Mouse (Mus musculus) intestine, postnatal 0 days (tissue): ENCODE measurements around the gene Zfp72. TPM values are rescaled to one million over a fixed set of nuclear protein-coding genes. Genes with fewer than 3 reads are reported as not detected.
A peak's percentile ranks its signal among the peaks of the same experiment; 100 is the strongest.

Experiments used
- ATAC-seq: fragments of 200-750 bp; cut with Nextera tagmentation; 2 replicates; pipeline ENCODE4 v1.8.0; 2017; ENCODE audit warnings: mild to moderate bottlenecking, moderate TSS enrichment, moderate library complexity
- H3K27ac ChIP-seq: fragments of 300-500 bp; sonication (generic); 2 replicates; pipeline ENCODE4 v1.5.1; 2014; ENCODE audit warnings: mild to moderate bottlenecking, low read depth, low read length, moderate library complexity
- H3K27me3 ChIP-seq: fragments of 300-500 bp; sonication (generic); replicated peaks from 2 replicates; pipeline ENCODE4 v1.6.1; 2014; ENCODE audit warnings: low read length, mixed read lengths; ENCODE audit not compliant: control insufficient read depth, insufficient read depth
- H3K36me3 ChIP-seq: fragments of 300-500 bp; sonication (generic); 2 replicates; pipeline ENCODE4 v1.6.1; 2014; ENCODE audit warnings: mild to moderate bottlenecking, moderate library complexity; ENCODE audit not compliant: control insufficient read depth, insufficient read depth
- H3K4me1 ChIP-seq: fragments of 300-500 bp; sonication (generic); replicated peaks from 2 replicates; pipeline ENCODE4 v1.6.1; 2014; ENCODE audit warnings: antibody characterized with exemption, low read length, mixed read lengths; ENCODE audit not compliant: control insufficient read depth, insufficient read depth
- H3K4me2 ChIP-seq: fragments of 300-500 bp; sonication (generic); replicated peaks from 2 replicates; pipeline ENCODE4 v1.6.1; 2014; ENCODE audit warnings: low read depth, mild to moderate bottlenecking, moderate library complexity
- H3K4me3 ChIP-seq: fragments of 300-500 bp; sonication (generic); 2 replicates; pipeline ENCODE4 v1.5.1; 2014; ENCODE audit warnings: low read depth, low read length
- H3K9ac ChIP-seq: fragments of 300-500 bp; sonication (generic); 2 replicates; pipeline ENCODE4 v1.6.1; 2014; ENCODE audit warnings: mild to moderate bottlenecking, low read depth, low read length
- H3K9me3 ChIP-seq: fragments of 300-500 bp; sonication (generic); 2 replicates; pipeline ENCODE4 v1.6.1; 2016; ENCODE audit warnings: mixed run types; ENCODE audit not compliant: control insufficient read depth
- CTCF ChIP-seq: sonication (generic); IDR thresholded peaks from 2 replicates; pipeline ENCODE4 v1.5.1; 2016; ENCODE audit warnings: low read depth, mild to moderate bottlenecking, control low read depth, antibody characterized with exemption, moderate library complexity
- WGBS: fragments of 180-500 bp; shearing (Covaris S2); extraction: QIAGEN DNeasy Blood & Tissue Kit; methylation state at CpG from one replicate; pipeline ENCODE4 v1.1.7; 2014; 5-methylcytosine and 5-hydroxymethylcytosine counted together
- microRNA counts: library from miRNA; unstranded; fragments of <30 nt; microRNA quantifications from one replicate; lab custom pipeline; 2016
- microRNA-seq: library from miRNA; unstranded; fragments of <30 nt; microRNA quantifications from one replicate; pipeline ENCODE4, GENCODE M21; 2016
- polyA plus RNA-seq: library from polyadenylated mRNA; unstranded; fragments of >200 nt; fragmentation: Nextera tagmentation; extraction: Ambion mirVana; gene quantifications from 2 replicates; pipeline ENCODE4 v1.2.1, GENCODE M21; 2015

The Zfp72 gene
- polyA plus RNA-seq, 1 experiment from 2014 or later, result 1.2 TPM

GRCm38 (mm10) chr13:74349566-74350434 lies 40.8 kb downstream of the Zfp72 start, which contains the start of the genes Sdha and Ccdc127:
Sdha (minus strand) TSS chr13:74350280.
Ccdc127 (plus strand) TSS chr13:74350309.
- H3K4me2 ChIP-seq, result peak within 1 kb of the TSS; percentile 68
- H3K9ac ChIP-seq, result peak within 1 kb of the TSS; percentile 94
- TF ChIP-seq CTCF, result peak; percentile 38
- H3K27me3 ChIP-seq, result no peaks in the 10 kb centered on the region
- peak within 1 kb of the TSS; percentile 83 for H3K4me3 ChIP-seq
- H3K27ac ChIP-seq, result peak within 1 kb of the TSS; percentile 86
- no peaks in the 10 kb centered on the region for H3K9me3 ChIP-seq
- peak; percentile 97 for ATAC-seq
- WGBS, result under 1% methylated on average over 57 of the region's 57 CpGs
- H3K36me3 ChIP-seq, result no peaks in the 10 kb centered on the region; the same call in 1 of the 2 replicates
- H3K4me1 ChIP-seq, result 0 out of 2 replicates have a peak, but pooled peaks cover 4% of the 10 kb centered on the region

GRCm38 (mm10) chr13:74341036-74341435 lies 49.6 kb downstream of the Zfp72 start:
- TF ChIP-seq CTCF, result peak; percentile 86
- no peak overlapping the region for H3K27ac ChIP-seq
- ATAC-seq, result peak; percentile 63
- H3K9ac ChIP-seq, result no peak overlapping the region
- no peaks in the 10 kb centered on the region for H3K4me1 ChIP-seq
- H3K36me3 ChIP-seq, result peaks cover 57% of the 10 kb centered on the region
- H3K4me3 ChIP-seq, result no peak overlapping the region
- no peaks in the 10 kb centered on the region for H3K27me3 ChIP-seq
- H3K4me2 ChIP-seq, result no peak overlapping the region
- no peaks in the 10 kb centered on the region for H3K9me3 ChIP-seq
- WGBS, result 36% methylated on average over 3 of the region's 3 CpGs

GRCm38 (mm10) chr13:74329321-74329720 lies 61.3 kb downstream of the Zfp72 start:
- no peaks in the 10 kb centered on the region for H3K9me3 ChIP-seq
- H3K9ac ChIP-seq, result no peak overlapping the region
- no peak overlapping the region for H3K27ac ChIP-seq
- no peaks in the 10 kb centered on the region for H3K4me1 ChIP-seq
- H3K36me3 ChIP-seq, result peaks cover 78% of the 10 kb centered on the region
- H3K4me2 ChIP-seq, result no peak overlapping the region
- H3K4me3 ChIP-seq, result no peak overlapping the region
- no peak for TF ChIP-seq CTCF
- H3K27me3 ChIP-seq, result no peaks in the 10 kb centered on the region
- ATAC-seq, result no peak

MicroRNAs encoded within 50 kb of the gene (microRNA counts, 519-probe panel; counts per million panel counts)
- not detected for microRNA mmu-miR-692 (lab: Ali Mortazavi, UCI)

Small RNA genes within 50 kb of the gene (microRNA-seq; reads per million reads assigned to microRNA genes)
- gene Mir692-3, result not detected

Other genes starting within 250 kb of the Zfp72 start
- gene Exoc3, start 182.1 kb downstream of the Zfp72 start, polyA plus RNA-seq, result 41.8 and 42.8 TPM in 2 replicates
- gene Ahrr, start 98.5 kb downstream of the Zfp72 start, polyA plus RNA-seq, result 0.21 and 0.50 TPM in 2 replicates
- 312 and 334 TPM in 2 replicates for gene Pdcd6, start 73.3 kb downstream of the Zfp72 start, polyA plus RNA-seq
- gene Sdha, start 40.6 kb downstream of the Zfp72 start, polyA plus RNA-seq, result 213 TPM in 2 replicates
- 22.0 and 23.0 TPM in 2 replicates for gene Ccdc127, start 40.5 kb downstream of the Zfp72 start, polyA plus RNA-seq
- not detected in 2 replicates for gene Lrrc14b, start 26.8 kb downstream of the Zfp72 start, polyA plus RNA-seq
- 338 and 363 TPM in 2 replicates for gene Ftl1-ps1, start 8.9 kb upstream of the Zfp72 start, polyA plus RNA-seq
- gene Zfp825, start 103.2 kb upstream of the Zfp72 start, polyA plus RNA-seq, result 8.1 and 9.3 TPM in 2 replicates
- gene Erap1, start 248.7 kb upstream of the Zfp72 start, polyA plus RNA-seq, result 48.9 and 50.1 TPM in 2 replicates